Mouse (Mus musculus) MN1 (cell line): ENCODE measurements around the gene Spry1.

ENCODE experiments used
- DNase-seq: peaks from one replicate; pipeline ENCODE4 v3.0.0-alpha.2; 2016; ENCODE audit warnings: low spot score

Spry1 gene

DNA sequence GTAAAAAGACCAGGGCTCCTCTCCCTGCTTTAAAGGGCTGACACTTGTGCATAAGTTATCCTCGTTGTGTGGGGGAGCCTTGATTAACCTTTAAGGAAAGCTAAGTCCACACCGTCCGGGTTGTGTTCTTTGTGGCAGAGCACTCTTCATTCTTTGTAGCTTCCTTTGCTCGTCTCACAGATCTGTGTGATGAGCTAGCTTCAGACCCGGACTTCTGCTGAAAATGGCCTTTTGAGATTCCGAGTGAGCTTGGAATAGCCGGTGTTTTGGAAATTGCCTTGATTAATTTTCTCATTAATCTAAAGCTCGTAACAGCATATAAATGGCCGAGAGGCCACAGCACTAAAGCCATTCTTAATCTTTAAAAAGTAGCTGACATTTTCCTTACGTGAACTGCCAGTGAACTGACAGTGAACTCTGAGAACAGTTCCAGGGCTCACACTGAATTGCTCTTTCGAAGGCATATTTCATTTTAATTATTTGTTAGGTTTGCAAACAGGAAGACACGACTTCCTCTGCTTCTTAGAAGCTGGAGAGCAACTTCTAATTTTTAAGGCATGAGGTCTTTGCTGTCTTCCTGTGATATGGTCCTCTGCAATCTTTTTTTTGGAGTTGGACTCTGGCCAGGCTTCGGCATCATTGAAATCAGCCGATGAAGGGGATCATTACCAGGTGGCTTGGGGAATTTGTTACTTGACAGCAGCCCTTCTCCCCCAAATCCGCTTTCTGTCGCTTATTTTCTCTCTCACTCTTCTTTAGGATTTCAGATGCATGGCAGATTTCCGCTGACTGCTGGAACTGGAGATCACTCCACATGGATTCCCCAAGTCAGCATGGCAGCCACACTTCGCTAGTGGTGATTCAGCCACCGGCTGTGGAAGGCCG is 2.3 kb downstream of the Spry1 start:
- DNase-seq: no peak

DNA sequence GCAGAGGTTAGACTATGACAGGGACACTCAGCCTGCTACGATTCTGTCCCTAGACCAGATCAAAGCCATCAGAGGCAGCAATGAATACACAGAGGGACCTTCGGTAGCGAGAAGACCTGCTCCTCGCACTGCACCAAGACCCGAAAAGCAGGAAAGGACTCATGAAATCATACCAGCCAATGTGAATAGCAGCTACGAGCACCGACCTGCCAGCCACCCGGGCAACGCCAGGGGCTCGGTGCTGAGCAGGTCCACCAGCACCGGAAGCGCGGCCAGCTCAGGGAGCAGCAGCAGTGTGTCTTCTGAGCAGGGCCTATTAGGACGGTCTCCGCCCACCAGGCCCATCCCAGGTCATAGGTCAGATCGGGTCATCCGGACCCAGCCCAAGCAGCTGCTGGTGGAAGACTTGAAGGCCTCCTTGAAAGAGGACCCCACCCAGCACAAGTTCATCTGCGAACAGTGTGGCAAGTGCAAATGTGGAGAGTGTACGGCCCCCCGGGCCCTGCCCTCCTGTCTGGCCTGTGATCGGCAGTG is 3.0 kb downstream of the Spry1 start:
- DNase-seq: no peak

DNA sequence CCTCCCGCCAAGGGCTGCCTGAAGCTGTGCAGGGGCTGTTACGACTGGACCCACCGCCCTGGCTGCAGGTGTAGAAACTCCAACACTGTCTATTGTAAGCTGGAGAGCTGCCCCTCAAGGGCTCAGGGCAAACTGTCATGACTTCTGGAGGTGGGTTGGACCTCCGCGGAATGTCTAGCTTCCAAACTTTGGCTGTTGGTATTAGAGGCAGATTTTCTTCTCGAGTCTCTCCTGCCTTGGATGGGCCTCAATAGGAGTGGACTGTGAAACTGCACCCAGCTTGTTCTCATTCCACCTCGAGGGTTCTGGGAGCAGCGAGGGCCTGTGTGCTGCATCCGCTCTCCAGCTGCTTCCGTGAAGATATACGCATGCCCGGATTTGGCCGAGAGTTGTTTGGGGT is 3.7 kb downstream of the Spry1 start:
- no peak for DNase-seq

DNA sequence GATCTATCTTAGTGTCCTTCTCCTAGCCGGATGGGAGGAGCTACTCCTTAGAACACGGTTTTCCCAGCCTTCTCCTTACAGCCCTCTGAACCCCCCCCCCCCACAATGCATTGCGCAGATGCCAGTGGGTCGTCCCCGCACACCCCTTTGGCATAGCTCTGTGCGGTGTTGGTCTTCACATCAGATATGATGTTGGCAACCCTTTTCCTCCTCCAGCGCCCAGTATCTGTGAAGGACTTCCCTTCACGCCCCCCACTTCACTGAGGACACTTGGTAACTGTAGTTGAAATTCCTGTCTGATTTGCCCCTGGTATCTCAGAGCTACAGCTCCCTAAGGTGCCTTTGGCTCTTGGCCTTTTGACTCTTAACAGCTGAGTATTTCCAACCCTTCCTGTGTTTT is 4.2 kb downstream of the Spry1 start:
- DNase-seq: no peak

DNA sequence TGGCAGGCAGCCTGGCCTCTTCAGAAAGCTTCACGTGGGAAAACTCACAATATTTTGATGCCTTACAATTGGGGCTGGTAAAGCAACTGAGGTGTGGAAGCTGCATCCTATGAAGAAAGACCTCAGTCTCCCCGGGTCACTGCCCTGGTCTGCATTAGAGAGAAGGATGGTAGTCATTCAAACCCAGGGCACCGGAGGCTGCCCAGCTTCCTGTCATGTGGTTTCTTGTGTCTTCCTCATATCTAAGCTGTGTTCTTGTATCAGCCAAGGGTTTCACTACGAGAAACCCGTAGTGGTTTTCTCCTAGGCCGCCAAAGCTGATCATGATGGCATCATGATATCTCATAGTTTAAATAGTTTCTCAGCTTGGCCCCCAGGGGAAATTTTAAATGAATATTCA is 5.3 kb downstream of the Spry1 start:
- DNase-seq: no peak

DNA sequence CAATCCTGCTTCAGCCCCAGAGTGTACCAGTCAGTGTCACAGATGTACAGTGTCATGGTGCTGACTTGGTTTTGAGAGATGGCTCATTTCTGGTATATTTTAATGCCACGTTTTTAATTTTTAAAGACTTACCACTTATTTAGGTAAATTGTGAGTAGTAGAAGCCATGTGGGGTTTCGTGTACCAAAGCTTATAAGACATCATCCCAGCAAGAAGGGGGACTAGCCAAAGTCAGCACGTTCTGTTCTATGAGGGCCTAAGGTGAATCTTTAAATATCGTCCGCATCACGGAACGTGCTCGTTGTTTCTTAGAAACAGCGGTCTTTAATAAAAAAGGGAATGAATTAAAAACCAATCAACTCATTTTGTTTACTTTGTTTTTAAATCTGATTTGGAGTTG is 6.5 kb downstream of the Spry1 start:
- no peak for DNase-seq

DNA sequence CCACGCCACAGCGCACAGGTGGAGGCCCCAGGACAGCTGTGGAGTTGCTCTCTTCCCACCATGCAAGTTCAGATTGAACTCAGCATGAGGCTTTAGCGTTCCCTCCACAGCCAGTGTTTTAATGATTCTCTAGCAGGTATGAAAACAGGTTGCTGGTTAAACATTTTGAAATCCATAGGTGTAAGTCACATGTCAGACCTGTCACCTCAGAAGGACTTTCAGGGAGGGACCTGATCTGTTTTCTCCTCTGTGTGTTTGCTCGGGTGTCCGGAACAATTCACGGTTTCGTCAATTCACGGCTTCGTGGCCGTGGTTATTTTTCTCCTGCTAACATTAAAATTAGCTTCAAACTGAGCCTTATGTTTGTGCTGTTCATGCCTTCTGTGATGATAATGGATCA is 7.5 kb downstream of the Spry1 start:
- DNase-seq: no peak

DNA sequence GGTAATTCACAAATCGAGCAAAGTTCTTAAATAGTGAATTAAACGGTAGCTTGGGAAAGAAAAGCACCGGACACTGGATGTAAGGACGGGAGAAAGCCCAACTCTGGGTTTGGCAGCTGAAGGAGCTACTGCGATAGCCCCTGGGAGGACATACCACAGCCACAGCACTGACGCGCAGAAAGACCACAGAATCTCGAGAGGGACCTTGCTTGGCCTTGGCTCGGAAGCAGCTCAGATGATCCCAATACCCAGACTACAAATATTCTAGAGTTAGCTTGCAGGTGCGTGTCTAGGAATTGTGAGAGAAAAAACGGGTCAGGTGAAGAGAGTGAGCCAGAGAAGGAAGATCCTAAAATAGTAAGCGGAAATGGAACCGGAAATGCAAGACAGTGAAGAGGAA is 8.5 kb downstream of the Spry1 start:
- DNase-seq: no peak

DNA sequence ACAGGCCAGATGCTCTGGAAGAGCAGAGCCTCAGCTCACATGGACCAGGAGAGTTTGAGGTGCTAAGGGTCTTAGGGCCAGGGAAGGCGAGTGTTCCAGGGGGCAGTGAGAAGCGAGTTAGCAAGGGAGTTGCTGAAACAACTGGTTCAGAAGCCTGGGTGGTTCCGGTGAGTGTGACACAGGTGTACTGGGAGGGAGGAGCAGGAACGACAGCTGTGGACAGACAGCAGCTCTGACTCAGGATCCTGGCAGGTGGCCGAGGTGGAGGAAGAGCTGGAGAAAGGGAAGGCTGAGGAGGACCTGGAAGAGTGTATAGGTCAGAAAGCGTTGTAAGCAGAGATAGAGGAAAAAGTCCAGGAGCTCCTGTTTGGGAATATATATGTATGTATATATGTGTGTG is 9.5 kb downstream of the Spry1 start:
- no peak for DNase-seq

DNA sequence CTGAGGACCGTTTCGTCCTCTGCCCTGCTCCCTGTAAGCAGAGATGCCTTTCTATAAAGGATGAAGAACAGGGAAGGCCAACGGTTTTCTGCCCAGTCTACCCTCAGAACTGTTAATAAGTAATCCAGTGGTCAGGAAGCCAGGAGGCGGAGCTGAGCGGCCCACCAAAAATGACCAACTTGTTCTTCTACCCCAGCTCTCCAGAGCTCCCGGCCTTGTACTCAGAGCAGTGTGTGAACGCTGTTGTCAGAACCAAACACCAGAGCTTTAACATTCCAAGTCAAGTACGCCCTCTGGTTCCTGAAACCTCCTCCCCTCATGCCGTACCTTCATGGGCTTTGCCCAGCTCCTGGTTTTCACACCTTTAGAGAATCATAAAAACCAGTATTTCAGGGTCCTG is 12.8 kb downstream of the Spry1 start:
- no peak for DNase-seq

DNA sequence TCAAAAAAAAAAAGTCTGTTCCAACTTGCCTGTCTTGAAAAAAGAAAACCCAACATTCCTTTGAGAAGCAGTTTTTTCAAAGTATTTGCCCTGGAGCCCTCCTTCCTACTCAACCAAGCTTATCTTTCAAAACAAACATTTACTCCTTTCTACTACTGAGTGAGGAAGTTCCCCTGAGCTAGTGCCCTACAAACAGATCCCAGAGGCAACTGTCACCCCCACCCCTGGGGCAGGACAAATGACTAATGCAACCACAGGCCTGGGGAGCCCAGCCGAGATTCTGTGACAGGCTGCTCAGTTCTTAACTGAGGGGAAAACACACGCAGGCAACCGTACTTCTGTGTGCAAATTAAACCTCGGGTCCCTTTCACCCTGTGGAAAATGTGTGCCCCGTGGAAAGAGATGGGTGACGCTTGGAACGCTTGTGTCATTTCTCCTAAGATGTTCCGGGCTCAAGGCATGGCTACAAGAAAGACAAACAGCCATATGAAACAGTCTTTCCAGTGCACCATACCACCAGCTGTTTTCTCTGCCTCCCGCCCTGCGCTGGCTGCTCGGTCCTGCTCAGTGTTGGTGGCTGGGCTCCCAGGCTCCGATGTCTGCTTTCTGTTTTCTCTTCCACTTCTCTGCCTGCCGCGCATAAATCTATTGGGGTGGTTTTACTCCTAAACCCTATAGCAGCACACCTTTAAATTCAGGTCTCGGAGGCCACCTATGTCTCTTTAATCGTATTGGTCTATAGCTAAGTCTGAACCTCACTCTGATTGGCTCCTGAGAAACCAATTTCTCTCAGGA is 14.4 kb downstream of the Spry1 start:
- DNase-seq: no peak

DNA sequence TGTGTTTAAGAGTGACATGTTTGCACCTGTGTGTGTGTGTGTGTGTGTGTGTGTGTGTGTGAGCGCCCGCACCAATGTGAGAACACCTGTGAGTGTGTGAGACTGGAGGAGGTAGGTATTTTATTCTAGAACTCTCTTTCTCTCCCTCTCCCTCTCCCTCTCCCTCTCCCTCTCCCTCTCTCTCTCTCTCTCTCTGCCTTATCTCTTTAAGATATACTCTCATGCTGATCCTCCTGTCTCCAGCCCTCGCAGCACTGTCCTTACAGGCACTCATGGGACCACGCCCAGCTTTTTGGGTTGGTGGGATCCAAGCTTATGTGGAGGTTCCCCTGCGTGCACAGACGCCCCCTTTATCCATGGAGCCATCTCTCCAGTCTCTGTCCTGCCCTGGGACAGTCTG is 15.0 kb downstream of the Spry1 start:
- no peak for DNase-seq

DNA sequence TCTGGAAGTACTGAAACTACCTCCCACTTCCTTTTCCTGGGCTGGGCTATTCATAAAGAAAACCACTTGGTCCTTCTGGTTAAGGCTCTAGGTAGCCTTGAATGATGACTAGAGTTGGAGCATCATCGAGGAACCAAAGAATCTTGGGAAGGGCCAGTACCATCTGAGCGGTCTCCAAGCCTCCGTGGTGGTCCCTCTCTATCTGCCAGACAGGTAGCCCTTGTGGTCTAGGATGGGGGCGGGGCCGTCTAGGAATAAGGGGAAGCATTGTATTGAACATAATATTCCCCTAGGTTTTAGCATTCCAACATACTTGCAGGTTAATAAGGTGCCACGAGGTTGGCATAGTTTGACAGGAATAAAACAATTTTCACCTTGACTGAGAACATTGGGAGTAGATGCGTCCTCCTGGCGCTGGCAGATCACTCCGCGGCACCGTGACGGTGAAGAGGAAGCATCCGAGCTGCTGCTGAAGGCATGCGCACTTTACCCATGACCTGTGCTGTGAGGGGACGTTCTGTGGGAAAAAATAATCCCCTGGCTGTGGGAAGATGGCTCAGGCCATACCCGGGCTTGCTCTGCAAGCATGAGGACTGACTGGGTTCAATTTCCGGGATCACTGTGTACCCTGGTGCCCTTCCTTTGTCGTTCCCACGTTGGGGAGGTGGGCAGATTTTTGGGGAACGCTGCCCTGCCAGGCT is 16.3 kb downstream of the Spry1 start:
- no peak for DNase-seq

DNA sequence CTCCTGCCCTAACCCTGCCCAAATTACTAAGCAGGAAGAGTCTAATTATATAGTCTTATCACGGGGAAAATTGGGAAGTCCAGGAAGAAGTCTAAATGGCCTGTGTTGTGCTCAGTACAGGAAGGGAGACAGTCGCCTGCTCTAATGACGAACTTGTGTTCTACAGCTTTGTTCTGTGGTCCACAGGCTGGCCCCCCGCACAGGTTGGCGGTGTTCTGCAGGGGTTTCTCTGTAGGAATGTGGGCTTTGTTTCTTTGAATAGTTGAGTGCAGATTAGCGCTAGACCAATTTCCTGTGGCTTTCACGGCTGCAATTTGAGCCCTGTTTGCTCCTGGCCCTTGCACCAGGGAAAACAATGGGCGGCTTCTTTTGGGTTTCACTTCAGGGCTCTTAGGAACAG is 17.3 kb downstream of the Spry1 start:
- no peak for DNase-seq

DNA sequence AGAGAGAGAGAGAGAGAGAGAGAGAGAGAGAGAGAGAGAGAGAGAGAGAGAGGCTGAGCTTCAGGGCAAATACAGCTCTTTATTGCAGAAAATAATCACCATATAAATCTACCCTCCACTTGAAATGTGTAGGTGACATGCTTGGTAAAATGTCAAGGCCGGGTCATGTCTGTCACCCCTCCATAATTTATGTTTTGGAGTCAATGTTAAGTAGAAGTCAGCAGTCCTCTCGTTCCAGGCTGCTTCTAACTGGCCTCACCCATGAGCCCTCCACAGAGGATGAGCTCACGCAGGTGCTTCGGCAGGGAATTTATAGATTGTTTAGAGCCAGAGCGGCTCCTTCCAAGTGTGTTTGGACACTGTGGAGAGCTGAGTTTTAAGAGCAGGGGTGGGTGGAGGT is 18.4 kb downstream of the Spry1 start:
- no peak for DNase-seq

DNA sequence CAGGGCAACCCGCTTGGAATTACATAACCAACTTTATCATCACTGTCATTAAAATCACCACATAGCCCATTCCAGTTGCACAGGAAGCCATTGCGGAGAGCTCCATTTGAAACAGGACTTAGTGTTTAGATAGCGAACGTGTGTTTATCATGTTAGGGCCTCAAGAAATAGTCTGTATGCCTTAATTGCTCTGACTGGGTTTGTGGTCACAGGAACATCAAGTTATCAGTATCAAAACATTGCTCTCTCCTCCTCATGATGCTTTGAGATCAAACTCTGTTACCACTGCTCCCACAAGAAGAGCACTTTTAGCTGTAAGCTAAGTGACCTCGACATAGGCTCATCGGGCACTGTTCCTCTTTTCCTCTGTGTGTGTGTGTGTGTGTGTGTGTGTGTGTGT is 19.9 kb downstream of the Spry1 start:
- no peak for DNase-seq

DNA sequence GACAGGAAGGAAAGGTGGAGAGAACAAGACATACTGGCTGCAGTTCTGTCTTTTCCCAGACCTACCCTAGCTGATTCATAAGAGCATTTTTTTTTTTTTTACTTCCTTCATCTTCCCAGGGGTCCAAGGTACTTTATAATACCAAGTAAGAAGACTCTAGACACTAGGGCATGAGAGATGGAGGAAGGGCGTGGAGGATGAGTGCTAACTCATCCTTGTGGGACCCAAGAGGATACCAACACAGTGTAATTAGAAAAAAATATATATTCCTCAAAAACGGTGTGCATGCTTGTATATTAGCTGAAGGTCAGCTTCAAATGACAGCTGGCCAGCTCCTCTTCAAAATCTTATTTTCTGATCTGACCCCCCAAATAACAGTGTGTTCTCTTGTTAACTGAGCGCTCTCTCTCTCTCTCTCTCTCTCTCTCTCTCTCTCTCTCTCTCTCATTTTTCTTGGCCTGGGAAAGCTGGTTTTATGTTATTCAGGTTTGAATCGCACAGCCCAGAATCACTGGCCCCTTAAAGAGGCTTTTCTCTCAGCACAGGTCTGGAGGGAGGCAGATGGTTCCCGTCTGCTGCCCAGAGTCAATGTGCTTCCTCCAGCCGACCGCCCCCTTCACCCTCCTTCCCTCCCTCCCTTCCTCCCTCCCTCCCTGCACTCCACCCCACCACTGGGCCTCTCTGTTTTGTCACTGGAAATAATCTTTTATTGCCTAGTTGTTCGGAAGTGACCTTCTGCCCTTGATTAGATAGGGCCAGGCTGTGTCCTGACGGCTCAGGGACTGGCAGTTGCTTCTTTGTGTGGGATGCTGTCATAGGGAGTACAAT is 26.8 kb downstream of the Spry1 start:
- no peak for DNase-seq

DNA sequence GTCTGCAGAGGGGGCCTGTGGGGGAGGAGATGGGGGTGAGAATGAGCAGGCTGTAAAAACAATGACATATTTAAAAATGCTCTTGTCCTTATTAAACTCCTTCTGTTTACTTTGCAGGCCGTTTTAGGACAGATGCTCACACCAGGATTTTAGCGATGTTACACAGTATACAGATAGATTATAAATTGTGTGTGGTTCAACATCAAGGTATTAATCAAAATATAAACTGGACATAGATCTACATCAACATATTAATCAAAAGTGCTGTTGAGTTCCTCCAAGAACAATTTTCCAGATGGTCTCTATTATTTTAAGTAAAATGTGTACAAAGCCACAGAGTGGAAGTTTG is 27.3 kb downstream of the Spry1 start:
- no peak for DNase-seq

DNA sequence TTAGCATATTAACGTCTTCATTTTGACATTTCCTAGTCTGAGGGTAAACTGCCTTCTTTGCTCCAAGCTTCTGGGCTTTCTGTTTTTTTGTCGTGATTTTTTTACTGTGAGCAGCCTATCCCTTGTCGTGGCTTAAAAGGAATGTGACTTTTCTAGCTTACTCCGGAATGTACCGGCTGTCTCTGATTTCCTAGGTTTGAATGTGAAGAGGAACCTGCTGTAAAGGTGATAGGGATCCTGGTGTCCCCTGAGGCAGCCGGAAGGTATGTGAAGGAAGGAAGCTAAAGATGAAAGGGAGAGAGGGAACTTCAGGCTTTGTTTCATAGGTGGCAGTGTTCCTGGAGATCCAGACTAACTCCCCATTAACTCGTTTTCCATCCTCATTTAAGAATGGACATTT is 28.0 kb downstream of the Spry1 start:
- DNase-seq: no peak

DNA sequence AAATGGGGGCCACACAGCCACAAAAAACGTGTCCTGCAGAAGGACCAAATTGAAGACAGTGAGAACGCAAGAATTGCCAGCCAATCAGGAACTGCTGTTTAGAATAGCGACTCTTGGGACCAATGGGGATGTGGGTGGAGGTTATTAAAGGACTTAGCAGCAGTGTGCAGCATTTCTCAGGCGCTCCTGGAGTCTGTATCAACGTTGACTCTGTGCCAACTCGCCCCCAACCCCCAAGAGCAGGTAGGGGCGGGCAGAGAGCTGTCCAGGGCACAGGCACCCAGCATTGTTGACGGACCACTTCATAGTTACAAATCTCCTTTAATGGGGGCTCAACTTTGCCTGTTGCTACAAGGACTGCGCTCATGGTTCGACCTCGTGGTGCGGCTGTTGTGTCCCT is 28.9 kb downstream of the Spry1 start:
- no peak for DNase-seq

DNA sequence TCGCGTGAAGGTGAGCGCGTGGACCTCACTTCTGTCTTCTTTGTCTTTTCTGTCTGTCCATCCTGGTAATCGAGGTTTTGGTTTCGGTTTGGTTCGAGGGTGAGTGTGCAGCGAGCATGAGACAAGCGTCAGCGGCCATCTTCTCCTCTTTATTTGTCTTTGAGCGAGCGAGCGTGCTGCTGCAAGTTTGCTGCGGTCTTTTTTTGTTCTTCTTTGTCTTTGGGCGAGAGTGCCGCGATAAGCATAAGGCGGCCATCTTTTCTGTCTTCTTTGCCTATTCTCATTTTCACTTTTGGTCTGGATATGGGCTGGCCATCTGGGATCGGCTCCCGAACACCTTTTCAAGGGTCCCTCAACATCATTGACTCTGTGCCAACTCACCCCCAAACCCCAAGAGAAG is 29.4 kb downstream of the Spry1 start:
- DNase-seq: no peak
